Mouse (Mus musculus): Measurements from ENCODE around the gene Itln1.

The Itln1 gene

DNA sequence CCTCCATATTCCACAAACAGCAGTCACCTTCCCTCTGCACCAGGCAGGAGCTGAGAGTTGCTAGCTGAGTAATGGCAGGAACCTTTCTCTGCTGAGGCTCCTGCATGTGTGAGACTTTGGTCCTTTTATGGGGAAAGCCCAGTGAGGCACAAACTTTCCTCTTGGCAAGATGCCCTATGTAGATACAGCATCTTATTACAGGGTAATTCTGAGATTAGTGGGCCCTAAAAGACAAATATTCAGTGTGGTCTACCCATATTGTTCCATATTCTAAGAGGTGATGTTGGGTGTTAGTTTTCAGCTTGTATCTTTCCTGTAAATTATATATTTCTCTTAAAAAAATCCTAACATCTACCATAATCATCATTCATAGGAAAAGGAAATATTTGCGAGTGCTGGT, at the start of gene Itln1:
Gene Itln1 (minus strand): TSS at position 101 of the 400 bp plus-strand sequence.
- no peak for DNase-seq

- DNase-seq: no peak
Measured at GRCm38 (mm10) chr1:171584584-171584983, 49.5 kb upstream of the Itln1 start.

- DNase-seq: no peak
Measured at GRCm38 (mm10) chr1:171577168-171577567, 42.1 kb upstream of the Itln1 start.

DNA sequence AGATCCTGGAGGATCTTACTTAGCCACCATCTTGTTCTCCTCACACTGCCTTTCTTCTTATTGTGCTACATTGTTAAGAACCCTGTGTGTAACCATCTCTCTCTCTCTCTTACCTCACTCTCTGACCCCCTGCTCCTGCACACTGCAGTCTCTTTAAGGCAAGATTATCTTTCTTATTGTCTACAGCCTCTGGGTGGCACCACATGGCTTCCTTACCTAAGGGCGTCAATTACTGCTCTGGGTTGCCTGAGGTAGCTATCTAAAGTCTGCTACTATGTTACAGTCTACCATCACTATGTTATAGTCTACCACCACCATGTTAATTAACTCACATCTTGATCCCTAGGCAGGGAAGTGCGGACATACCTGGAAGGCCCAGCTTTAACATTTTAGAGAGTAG, 33.3 kb upstream of the Itln1 start:
- DNase-seq: no peak

DNA sequence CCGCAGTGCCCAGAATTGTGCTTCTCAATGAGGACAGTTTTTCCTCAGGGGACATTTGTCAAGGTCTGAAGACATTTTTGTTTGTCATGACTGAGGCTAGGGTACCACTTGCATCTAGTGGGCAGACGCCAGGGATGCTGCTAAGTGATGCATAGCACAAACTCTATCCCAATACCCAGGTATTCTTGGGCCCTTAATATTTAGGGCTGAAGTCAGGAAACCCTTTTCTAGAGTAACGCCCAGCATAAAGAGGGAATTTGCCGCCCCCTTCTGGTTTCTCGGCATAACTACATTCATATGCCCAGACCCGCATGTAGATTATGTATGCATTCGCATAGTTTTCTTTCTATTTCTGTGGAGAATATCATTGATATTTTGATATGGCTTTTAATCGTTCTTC, 31.7 kb upstream of the Itln1 start:
- DNase-seq: peak; percentile 69

DNA sequence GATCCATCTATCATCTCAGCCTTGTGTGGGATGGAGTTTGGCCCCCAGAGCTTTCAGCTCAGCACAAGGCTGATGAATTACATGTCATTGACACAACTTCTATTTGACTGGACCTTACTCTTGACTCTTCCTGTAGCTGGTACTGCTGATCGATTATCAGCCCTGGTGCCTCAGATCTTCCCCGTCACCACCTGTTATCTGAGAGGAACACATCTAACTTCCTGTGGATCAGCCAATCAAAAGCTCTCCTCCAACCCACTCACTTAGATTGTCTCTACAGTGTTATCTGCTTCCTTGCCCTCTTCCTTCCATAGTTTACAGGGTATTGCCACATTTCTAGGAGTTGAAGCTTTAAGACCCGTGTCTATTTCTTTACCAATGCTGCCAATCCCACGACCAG, 30.8 kb upstream of the Itln1 start:
- DNase-seq: no peak

- peak; percentile 70 for DNase-seq
Measured at GRCm38 (mm10) chr1:171564247-171564646, 29.2 kb upstream of the Itln1 start.

DNA sequence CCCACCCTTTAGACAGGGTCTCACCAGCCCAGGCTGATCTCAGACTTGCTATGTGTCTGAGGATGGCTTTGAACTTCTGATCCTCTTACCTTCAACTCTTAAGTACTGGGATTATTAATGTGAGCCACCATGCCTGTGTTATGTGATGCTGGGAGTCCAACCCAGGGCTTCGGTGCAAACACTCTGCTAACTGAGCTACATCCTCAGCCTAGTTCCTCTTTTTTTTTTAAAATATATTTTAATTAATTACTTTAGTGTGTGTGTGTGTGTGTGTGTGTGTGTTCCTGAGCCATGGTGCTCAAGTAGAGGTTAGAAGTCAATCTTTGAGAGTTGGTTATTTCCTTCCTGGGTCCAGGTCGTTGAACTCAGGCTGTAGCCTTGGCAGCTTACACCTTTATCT, 27.9 kb upstream of the Itln1 start:
- DNase-seq: no peak

DNA sequence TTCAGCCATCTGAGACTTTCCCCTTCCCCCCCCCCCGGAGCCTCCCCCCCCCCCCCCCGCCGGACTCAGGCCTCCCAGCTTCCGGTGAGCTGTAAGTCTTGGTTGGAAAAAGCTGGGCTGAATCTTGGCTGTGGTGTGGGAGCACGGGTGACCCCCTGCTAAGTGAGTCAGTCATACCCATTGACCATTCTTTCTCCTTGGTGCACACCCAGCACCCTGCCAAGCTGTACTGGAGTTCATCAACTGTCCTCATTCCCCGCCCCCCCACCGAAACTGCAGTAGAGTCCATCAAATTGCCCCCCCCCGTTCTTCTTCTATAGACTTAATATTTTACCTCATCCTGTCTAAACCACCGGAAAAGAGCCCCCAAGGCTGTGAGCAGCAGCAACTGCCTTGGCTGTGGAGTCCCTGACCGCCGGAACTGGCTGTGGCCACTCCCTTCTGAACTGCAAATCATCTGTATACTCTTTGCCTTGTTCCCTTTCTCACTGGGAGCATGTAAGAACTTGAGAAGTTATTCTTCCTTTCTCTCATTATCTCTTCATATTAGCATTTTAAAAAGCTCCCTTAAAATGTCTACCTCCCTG, 26.6 kb upstream of the Itln1 start:
- no peak for DNase-seq

GRCm38 (mm10) chr1:171561200-171561599, 26.1 kb upstream of the Itln1 start:
- no peak for DNase-seq

GRCm38 (mm10) chr1:171560262-171560661, 25.2 kb upstream of the Itln1 start:
- no peak for DNase-seq

GRCm38 (mm10) chr1:171558898-171559297, 23.8 kb upstream of the Itln1 start, which contains the start of gene Cd244a:
Cd244a (plus strand) TSS chr1:171559193.
- DNase-seq: no peak

DNA sequence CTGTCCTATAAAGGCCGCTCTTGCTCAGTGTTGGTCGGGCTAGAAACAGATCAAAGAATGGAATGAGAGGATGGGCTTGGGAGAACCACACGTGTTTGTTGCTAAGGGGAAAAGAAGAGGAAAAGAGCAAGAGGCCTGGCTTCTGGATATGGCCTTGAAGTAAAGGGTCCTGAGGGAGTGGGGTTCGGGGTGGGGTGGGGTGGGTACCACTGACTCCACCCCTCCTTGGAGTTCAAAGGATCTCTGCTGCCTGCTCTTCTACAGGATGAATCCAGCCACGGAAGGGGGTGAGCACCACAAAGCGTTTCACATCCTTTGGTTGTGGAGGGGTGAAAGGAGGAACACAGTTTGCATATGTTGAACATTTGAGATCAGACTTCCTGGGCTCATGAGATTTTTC, 23.3 kb upstream of the Itln1 start:
- no peak for DNase-seq

DNA sequence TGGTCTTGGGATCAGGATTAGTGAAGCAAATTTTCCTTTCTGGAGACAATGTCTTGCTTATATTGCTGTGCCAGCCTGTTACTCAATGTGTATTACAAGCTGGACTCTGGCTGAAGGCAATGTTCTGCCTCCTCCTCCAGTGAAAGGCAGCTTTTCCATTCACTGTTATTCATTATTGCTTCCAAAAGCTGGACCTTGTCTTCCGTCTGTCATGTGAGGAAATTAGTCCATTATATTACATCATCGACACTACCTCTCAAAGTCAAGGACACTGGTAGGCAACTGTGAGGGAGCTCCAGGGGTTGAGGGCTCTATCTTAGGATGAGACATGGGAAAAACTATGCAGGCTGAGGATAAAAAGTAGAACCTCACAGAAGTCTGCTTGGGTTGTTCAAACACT, 21.3 kb upstream of the Itln1 start:
- no peak for DNase-seq

- DNase-seq: no peak
Measured at GRCm38 (mm10) chr1:171553359-171554341, 18.6 kb upstream of the Itln1 start.

DNA sequence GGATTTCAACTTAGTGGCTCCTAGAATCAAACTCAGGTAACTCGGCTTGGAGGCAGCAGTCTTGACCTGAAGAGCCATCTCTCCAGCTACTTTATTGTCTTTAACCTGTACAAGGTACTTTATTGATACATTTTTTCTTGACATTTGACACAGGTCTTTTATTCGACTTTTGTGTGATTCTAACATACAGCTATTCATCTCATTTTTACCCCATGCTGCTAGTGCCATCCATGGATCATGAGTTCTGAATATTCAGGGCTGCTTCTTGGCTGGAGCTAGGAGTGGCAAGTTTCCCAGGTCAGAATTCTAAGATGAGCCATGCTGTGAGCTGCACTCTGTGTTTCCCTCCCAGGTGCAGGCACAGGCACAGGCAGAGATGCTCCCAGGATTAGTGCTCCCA, 17.1 kb upstream of the Itln1 start:
- DNase-seq: no peak

DNA sequence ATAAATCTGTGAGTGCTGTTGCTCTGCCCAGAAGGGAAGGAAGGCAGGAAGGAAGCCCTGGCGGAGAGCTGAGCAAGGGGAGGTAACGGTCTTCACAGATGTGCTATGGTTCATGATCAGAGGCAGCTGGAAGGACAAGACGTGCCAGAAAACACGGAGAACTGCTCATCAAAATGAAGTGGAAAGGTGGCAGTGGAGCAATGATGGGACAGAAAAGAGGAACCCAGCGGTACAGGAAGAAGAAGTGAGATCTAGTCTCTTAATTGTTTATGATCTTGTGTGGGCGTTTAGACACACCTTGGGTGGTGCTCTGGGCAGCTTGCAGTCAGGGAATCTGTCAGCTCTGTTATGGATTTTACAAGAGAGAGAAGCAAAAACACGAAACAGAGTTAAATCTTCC, 16.2 kb upstream of the Itln1 start:
- no peak for DNase-seq

DNA sequence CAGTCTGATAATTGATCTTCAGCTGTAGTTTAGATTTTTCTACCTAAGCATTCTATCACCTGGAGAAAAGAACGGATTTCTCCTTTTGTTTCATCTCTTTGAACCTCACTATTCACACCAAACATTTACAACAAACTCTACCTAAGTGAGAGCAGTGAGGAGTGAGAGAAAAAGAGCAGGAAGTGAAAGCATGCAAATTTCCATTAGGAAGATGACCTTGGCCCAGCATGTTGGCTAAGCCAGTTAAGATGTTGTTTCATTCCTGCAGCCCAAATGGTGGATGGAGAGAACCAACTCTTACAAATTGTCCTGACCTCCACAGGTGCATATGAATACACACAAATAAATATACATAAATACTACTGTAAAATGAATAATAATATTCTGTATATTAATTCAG, 5.6 kb upstream of the Itln1 start:
- no peak for DNase-seq

GRCm38 (mm10) chr1:171534557-171534956, 537 bp downstream of the Itln1 start:
- no peak for DNase-seq

DNA sequence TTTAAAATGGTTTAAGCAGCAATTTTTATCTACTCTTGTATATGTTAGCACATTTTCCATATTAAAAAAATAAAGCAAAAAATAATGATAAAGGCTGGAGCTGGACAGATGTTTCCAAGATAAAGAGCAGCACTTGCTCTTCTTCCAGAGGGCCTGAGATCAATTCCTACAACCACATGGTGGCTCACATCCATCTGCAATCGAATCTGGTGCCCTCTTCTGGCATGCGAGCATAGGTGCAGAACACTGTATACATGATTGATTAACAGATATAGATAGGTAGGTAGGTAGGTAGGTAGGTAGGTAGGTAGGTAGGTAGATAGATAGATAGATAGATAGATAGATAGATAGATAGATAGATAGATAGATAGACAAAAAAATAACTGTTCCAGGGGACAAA, 2.3 kb downstream of the Itln1 start:
- no peak for DNase-seq

- no peak for DNase-seq
Measured at GRCm38 (mm10) chr1:171531367-171531766, 3.7 kb downstream of the Itln1 start.

- no peak for DNase-seq
Measured at GRCm38 (mm10) chr1:171515557-171515956, 19.5 kb downstream of the Itln1 start.

DNA sequence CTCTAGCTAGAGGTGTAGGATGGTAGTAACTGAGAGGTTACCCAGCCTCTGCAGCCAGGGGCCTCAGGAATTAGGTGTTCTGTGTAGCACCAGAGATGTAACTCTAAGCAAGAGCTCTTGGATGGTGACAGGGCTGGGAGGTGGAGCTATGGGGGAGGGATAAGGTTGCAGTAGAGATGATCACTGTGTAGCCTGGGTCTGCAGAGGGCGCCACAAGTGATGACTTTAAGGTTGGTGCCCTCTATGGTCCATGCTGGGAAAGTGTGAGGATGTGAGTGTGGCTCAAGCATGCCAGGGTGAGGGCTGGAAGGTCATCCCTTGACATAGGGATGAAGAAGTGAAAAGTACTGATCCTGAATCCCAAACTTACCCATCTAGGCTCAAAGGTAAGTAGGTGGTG, 20.1 kb downstream of the Itln1 start:
- DNase-seq: no peak

DNA sequence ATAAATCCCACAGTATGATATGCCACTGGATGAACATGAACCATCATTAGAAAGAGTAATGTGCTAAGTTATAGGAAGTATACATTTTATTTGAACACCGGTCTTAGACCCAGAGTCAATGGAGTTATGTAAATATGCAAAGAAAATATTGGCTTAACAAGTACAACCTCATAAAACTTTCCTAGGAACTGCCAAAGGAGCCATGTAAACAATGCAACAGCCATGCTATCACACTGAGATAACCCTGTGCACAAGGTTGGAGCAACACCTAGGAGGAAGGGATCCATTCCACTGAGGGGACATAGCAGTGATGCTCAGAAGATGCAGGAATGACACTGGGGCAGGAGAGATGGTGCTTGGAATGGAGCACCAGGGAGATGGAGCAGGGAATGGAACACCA, 21.3 kb downstream of the Itln1 start:
- no peak for DNase-seq
